In genomic region chr9:34421956-34422355, GRCm38 (mm10) we compare ENCODE assay signal across 16 mouse cellular contexts.
"Had no signal": no experiment of that assay in that cellular context is flagged by ENCODE, and none has a peak within 500 bp of the region (broad histone marks: within the 10 kb centered on the region; RNA-seq: fewer than 3 reads in every experiment).

No protein-coding gene starts in this region.

- DNase-seq: kidney, adult 9 months; kidney, postnatal 36 days; layer of hippocampus, adult 9-11 months; layer of hippocampus, postnatal 36 days; lung, adult 2 months; lung, postnatal 10 days; lung, postnatal 4 days; right cerebral cortex, adult 18-20 months; right cerebral cortex, postnatal 25 days; thymus, postnatal 36 days had no signal

- H3K4me1 ChIP-seq: midbrain, embryonic 10.5 days; neural tube, embryonic 15.5 days had no signal

- H3K4me3 ChIP-seq: limb, embryonic 13.5 days; midbrain, embryonic 10.5 days; myocyte; neural tube, embryonic 15.5 days had no signal

- H3K4me2 ChIP-seq: limb, embryonic 13.5 days; neural tube, embryonic 15.5 days had no signal

- H3K9ac ChIP-seq: limb, embryonic 13.5 days; liver, embryonic 14.5 days; neural tube, embryonic 15.5 days had no signal

- H3K36me3 ChIP-seq: limb, embryonic 13.5 days; midbrain, embryonic 10.5 days; neural tube, embryonic 15.5 days had no signal

- H3K27ac ChIP-seq: kidney, postnatal 0 days; limb, embryonic 13.5 days; liver, embryonic 14.5 days; midbrain, embryonic 10.5 days; neural tube, embryonic 15.5 days had no signal

- H3K27me3 ChIP-seq: neural tube, embryonic 15.5 days had no signal

- H3K9me3 ChIP-seq: limb, embryonic 13.5 days; midbrain, embryonic 10.5 days; neural tube, embryonic 15.5 days had no signal
